Mouse (Mus musculus) WW6 (cell line): ENCODE results near the gene Ush2a.

Source experiments
- DNase-seq: peaks from one replicate; pipeline ENCODE4 v3.0.0-alpha.2; 2013; ENCODE audit warnings: low read depth, low spot score

Ush2a gene

DNA sequence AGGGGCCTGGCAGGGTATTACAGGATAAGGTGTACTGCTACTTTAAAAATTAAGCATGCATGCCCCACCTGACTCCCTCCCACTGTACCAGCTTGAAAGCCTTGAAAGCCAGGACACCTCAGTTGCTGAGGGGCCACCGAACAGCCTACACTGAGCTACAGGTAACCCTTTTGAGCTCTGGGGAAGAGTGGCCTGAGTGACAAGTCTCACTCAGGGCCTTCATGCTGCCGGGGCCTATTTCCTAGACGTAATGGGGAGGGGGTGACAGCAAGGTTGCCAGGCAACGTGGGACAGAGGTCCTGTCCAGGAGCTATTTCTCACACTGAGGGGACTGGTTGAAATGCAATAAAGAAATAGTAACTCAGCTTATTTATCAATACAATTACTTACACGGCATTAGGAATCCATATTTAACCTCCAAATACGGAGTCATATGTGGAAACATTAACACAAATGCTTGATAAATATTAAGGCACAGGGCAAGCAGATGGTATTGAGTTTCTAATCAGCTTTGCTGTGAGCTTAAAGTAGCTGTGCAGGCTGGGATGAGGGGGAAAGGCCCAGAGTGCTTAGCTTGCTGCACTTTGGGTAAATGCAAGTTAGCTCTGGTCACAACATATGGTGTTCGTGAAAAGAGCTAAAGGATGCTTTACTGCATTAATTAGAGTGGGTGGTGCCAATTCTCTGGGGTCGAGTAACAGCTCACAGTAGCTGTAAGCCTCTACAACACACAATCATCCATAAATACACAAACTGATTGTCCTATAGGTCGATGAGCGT, at the start of gene Ush2a:
Ush2a (plus strand) TSS at position 121 of the 780 bp plus-strand sequence.
- DNase-seq: no peak

DNA sequence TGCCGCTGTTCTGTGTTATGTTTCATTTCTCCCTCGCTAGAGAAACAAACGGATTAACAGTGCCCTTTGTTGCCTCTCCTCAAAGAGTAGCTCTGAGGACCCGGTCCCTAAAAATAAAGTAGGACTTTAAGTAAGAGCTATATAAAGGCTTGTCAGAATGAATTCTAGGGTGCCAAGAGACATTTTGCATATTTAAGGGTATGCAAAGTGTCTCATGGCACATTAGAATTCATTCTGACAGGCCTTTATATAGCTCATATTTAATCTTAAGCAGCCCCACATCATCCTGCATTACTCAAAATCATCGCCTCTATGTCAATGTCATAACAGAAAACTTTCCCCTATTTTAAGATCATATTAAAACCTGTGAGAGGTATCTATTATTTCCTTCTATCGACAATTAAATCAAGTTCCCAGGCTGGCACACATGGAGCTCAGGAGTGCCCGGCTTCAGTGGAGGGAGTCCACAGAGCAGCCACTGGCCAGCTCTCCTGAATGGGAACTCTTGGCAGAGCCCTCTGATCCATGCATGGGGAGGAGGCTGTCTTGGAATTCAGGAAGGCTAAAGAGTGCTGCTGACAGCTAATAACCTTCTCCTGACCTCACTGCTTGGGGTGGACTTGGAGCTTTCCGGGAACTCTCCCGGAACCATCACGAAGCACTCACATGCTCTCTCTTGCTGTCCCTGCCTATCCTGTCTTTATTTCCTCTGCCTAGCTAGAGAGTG, 46.8 kb upstream of the Ush2a start:
- no peak for DNase-seq

DNA sequence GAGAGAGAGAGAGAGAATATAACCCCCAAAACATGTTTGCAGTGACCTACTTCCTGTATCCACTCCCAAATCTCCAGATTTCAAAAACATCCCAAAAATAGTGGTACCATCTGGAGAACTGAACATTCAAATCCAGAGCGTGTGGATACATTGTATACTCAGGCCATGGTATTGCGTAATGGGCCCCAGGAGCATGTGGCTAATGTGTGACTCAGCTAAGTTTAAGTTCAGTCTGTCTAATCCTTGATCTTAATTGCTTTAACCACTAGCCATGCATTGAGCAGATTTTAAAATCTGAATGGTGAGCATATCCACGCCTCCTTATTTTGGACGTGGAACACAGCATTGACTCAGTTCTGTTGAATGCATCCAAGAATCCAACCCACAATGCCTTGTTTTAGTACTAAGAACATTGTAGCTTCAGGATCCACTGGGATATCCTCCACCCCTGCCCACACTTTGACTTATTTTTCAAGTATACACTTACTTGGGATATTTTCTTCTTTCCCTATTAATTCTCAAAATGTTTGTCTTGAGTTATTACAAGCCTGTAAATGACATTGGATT, 40.5 kb upstream of the Ush2a start:
- DNase-seq: no peak

DNA sequence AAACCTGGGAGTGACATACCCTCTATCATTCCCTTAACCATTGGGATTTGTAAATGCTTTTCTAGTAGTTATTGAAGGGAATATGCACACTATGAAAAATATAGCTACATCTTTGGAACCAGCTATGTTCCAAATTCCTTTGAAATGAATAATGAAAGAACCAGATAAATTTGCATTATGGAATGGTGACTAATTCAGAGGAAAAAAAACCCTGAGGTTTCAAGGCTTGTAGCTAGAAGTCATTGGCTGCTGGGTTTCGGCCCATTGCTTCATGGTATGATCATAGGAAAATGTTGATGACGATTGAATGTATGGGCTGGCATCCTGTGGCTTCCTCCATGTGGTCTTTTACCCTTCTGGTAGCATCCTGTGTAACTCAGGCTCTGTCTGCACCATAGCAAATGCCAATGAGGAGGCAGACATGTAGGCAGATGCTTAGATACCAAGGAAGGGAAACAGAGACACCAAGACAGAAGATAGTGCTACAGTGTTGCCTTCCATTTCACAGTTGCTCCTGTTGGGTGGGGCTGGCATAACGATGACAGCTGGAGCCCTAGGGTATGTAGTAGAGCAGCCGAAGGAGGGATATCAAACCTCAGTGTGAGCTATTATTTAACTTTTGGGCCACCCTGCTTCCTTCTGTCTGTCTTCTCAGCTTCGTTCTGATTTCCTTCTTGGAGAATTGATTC, 28.6 kb upstream of the Ush2a start:
- DNase-seq: no peak

DNA sequence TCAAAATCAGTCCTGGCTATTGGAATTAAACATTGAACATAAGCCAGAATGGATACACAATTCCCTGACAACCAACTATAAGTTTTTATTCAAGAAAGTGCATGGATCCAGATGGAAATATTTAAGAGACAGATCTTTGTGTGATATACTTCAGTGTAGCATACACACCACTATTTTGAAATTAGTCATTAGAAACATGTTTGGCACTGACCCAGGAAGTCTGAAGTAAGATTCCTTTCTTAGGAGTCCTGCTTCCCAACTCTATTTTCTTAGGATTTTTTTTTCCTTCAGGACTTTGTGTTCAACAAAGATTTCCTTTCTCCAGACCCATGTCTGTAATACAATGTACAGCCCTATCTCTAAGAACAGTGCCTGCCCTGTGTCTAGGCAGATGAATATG, 23.2 kb upstream of the Ush2a start:
- DNase-seq: no peak

DNA sequence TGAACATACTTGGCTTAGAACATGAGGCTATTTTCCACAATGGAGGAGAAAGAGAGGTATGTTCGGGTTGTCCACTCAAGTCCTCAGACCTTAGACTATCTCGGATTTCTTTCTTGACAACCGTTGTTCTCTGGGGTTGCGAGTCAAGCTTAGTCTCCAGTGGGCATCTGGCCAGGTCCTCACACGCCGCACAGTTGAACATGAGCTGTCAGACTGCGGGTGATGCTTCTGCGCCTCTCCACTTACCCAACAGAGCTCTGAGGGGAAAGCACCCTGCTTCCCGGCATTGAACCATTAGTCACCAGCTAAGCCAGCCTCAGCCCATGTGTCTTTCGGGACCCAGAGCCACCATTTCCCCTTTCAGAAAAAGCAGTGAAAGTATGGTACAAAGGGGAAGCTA, 20.1 kb upstream of the Ush2a start:
- DNase-seq: no peak

DNA sequence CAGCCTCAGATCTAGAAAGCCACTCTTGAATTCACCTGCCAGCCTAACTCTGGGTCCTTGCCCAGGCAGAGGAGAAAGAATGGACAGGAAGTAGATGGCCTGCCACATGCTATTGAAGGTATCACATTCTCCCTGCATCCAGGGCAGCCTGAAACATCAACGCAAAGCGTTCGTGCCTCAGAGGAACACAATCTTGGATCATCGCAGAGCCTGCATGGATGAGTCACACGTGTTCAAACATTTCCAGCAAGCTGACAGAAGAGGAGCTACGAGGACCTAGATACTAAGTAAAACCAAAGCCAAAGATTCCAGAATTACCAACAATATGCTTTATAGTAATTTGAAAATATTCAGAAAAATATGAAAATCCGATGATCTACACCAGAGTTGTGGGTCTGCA, 4.3 kb upstream of the Ush2a start:
- no peak for DNase-seq

DNA sequence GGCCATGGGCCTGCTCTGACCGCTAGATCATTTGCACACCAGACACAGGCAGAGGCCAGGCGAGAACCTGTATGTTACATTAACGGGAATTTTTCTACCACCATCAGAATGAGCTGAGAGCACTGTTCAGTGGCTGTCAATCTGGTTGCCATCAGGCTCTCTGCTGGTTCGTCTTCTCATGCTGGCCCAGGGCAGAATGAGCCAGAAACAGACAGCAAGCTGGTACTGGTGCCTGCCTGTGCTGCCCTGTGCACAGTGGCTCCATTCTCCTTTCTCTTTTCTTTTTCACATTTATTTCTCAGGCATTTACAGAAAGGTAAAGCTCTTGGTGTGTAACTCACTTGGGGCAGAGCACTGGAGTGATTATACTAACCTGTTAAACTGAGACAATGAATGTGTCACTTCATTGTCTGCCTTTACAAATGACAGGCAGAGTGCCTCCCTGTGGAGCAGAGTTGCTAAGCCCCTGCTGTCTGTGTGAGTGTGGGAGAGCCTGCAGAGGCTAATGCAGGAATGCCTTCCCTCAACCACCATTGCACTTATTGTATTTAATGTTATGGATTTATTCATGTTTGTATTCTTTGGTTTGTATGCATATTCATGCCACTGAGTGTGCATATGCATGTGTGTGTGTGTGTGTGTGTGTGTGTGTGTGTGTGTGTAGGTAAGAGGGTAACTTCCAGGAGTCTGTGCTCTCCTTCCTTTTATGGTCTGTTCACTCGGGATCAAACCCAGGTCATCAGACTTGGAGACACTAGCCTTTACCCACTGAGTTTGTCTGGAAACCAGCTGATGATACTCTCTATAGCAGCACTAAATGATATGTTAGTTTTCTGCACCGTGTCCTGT, 1.3 kb upstream of the Ush2a start:
- DNase-seq: no peak

DNA sequence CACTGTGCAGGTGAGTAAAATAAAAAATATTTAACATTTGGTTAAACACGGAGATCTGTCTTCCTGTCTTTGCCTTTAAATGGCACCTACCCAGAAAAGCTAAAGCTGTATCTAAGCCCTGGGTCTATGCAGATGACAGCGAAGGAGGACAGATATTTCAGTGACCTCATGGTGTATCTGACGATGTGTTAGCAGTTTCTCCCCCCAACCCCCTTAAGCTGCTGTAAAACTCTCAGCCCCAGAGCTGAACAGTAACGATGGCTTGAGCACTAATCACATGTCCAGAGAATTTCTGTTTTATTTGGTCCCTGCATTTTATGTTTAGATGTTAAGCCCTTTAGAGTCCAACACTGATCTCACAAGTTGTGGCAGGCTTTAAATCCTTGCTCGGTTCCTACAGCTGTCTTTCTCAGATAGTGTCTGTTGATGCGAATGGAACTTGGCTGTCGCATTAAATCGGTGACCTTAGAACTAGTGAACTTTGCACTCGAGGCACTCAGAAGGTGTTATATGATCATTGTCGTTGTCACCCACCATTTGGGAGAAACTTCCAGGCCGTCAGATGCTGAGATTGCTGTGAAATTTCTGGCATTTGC, 5.4 kb downstream of the Ush2a start:
- no peak for DNase-seq

DNA sequence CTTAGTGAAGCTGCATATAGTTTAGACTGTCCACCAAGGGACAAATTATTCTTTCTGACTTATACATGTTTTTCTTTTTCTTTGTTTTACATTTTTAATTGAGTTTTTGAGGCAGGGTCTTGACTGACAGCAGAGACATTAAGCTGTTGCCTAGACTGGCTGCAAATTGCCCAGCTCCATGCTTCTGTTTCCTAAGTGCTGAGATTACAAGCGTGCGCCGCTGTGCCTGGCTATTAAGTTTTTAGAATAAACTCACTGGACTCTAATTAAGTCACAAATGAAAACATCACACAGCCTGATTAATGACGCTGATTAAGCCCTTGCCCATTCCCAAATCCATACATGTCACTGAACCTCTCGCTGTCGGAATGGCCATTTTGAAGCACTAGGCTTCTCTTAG, 7.2 kb downstream of the Ush2a start:
- no peak for DNase-seq

DNA sequence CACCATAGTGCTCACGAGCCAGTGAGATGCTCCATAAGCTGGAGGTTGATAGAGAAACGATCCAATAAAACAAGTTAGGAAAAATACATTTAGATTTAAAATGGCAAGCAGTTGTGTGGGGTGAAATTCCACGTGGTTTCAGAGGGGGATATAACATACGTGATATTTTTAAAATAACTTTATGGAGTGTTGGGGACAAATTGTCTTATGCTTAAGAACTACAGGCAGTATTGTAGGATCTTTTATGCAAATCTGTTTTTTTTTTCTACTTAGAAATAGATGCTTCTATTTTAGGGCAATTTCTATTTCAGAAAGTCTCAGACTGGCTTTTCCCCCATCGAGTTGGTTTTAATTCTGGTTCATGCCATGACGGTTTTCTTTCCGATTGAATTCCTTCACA, 51.5 kb downstream of the Ush2a start:
- no peak for DNase-seq

DNA sequence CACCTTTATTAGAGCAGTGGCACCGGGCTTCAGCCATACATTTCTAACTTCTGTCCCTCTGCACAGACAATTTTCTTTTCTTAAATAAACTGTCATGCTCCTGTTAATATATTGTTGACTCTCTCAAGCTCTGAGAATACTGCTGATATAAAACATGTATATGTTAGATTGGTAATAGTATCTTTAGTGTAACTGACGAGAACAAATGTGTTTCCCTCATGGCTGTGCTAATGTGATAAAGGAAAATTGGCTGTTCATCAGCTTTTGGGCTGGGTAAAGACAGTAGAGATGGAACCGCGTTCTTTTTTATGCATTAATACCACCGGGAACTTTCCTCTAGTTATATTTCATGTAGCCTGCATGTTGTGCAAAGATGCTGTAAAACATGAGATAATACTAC, 54.8 kb downstream of the Ush2a start:
- no peak for DNase-seq

DNA sequence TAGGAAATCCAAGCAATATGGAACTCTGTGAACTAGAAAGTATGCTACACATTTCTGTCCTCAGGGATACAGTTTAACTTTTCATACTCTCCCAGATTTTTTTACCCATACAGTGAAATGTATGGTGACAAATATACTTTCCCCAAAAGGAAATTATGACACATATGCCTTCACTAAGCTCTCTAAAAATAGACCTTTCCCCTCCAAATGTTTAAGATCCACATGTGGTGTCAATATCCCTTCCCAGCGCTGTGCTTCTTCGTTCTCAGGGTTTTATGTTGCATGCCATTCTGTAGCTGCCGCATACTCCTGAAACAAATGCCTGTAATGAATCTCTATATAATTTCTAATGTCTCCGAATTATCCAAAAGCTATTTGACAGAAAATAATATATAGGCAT, 58.4 kb downstream of the Ush2a start:
- DNase-seq: no peak

DNA sequence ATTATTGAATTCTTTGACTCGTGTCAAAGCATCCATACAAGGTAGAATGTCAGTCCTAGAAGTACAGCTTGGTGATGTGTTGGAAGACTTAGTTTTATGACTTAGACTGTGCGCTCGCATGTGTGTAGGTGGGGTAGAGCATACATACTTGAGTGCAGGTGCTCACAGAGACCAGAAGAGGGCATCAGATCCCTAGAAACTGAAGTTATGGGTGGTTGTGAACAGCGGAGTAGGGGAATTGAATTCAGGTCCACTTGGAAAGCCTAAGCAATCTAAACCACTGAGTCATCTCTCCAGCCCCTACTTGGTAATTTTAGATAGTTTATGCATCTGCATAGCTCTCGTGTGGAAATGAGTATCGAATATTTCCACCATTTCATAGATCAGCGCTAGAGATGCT, 59.7 kb downstream of the Ush2a start:
- DNase-seq: peak; percentile 13

DNA sequence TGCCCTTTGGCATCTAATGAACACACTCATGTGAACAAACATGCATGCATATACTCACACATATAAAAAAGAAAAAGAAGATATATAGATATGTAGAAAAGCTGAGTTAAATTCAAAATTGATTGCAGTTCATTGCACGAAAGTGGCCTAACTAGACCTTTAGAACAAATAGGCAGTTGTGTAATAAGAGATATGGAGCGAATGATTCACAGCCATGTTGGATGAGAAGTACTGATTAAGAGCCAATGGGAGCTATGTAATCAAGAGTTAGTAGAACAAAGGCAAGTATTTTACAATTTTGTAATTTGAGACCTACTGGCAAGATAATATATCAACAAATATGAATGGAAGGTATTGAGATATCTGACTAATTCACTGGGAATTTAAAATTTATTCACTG, 68.6 kb downstream of the Ush2a start:
- DNase-seq: no peak

DNA sequence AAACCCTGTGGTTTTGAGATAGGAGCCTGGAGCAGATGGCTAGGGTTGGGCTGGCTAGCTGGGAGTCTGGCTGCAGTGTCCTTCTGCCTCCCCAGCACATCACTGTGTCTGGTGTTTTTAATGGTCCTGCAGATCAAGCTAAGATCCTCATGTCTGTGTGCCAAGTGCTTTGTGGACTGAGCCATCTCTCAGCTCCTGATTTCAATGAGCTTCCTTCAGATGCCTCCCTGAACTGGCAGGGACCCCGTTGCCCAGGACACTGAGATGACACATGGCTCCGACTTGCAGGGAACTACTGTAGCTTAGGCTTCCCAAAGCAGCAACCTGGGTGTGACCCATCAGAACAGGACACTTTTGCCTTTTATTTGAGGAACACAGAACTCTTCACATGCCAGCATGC, 72.1 kb downstream of the Ush2a start:
- DNase-seq: no peak

DNA sequence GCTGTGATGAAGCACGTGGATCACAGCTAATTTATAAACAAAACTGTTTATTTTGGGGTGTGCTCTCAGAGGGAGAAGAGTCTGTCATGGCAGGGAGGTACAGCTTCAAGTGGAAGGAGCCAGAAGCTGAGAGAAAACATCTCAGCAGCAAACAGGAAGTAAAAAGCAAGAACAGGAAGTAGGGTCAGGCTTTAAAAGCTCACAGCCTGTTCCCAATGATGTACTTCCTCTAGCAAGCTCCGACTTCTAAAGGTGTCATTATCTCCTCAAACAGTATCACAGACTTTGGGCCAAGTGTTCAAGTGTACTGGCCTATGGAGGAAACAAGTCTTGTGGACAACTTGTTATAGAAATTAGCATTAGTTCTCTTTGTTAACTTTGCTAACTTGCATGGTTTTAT, 85.9 kb downstream of the Ush2a start:
- DNase-seq: no peak

DNA sequence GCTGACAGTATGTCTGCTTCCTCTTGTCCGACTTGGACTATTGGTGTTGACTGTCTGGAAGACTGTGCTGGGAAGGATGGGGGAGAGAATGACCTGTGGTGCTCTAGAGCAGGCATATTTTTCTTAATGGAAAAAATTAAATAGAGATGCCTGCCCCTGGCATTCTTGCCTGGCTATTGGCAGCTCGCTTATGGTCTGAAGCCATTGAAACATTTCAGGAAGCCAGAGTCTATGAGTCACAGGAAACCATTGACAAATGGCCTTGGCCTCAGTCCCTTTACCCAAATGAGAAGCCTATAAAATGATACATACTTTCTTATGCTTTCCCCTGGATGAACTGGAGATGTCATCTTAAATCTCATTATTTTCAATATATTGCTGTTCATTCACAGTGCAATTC, 92.9 kb downstream of the Ush2a start:
- no peak for DNase-seq

DNA sequence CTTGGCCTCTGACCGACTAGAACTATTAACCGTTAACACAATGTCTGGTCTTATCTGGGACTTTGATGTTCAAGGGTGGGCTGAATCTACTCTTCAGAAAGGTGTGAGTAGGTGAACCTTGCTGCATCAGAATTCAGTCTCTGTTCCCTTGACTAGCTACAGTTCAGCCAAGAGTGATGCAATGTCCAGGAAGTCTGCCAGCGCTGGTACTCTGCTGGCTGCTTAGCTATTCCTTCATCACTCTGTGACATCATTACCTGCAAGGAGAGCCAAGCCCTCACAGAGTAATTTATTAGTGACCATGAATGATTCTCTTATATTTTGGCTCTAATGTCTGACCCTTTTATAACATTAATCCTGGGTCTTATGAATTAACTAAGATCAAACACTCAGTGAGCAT, 101.7 kb downstream of the Ush2a start:
- DNase-seq: no peak

DNA sequence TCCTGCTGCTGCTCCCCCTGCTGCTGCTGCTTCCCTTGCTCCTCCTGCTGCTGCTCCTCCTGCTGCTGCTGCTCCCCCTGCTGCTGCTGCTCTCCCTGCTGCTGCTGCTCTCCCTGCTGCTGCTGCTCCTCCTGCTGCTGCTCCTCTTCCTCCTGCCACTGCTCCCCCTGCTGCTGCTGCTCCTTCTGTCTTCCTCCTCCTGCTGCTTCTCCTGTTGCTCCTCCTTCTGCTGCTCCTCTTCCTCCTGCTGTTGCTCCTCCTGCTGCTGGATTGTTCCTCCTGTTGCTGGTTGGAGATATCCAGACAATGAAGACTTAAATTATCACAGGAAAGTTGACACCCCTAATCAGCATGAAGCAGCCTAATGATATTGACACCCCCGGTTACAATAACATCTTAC, 123.4 kb downstream of the Ush2a start:
- DNase-seq: no peak

DNA sequence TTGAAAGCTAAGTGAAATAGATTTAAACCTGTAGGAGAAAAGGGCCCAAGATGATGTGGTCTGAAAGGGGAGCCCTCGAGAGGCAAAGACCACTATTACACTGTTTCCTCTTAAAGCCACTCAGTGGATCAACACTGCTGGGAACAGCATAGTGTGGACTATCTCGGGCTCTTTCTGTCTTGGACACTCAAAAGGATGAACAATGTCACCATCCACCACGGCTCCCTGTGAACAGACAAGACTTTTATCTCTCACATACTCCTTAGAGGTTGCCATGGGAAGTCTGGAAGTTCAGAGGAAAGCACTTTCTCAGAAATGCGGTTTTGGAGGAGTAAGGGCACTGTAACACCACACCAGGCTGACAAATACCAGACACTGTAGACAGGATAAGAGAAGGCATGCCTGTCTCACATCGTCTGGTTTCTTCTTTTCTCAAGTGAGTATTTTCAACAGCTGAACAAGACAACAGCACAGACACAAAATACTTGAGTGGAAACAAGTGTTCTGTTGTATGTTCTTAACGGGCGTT, 124.0 kb downstream of the Ush2a start:
- no peak for DNase-seq
